Mouse (Mus musculus): ENCODE measurements around the gene Majin.

The Majin gene

DNA sequence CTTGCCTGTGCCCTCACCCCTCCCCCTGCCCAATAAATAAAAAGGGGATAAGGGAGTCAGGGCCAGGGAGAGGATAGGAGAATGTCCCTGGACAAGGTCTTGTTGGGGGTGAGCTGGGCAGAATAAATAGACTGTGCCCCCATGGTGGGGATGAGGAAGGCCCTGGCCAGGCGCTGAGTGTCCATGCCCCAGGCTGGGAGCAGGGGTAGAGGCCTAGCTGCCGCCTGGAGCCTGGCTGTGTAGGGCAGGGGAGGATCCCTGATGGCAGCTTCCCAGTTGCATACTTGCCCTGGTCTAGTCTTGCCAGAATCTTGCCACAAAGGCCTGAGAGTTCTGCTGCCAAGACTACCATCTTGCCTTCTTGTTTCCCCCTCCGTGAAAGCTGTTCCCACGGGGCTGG, 43.7 kb downstream of the Majin start:
- DNase-seq (ENCODE audit: low read depth, low spot score) = no peak

DNA sequence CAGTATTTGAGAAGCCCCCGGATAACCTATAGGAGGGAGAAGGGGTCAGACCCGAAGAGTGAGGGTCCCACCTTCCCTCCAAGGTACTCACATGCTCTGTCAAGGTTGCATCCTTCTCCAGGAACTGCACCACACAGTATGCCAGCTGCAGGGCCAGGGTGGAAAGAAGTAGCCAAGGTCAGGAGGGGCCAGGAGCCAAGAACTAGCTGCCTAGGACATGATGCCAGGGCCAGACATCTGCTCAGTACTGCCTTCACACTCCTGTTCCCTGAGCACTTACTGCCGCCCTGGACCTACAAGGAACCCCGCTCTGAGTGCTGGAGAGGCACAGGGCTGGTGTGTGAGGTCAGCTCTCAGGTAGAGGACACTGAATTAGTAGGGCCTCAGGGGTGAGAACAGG, 46.2 kb downstream of the Majin start:
- no peak for DNase-seq (ENCODE audit: low read depth, low spot score)

DNA sequence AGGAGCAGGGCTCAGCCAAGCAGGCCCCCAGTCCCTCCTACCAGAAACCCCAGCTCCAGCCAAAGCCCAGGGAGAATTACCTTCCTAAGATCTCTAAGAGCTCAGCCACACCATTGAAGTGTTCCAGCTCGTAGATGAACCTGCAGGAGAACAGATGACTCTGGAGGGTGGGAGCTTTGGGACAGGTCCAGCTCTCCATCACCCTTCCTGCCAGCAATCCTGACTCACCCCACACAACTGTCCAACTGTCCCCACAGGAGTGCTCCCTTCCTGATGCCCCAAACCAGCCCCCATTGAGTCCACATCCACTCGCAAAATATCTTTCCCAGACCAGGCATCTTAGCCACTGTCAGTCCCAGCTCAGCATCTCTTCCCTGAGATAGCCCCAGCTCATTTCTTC, 46.8 kb downstream of the Majin start:
- DNase-seq (ENCODE audit: low read depth, low spot score) = no peak

- DNase-seq (ENCODE audit: low read depth, low spot score) = no peak
Observed at GRCm38 (mm10) chr19:6233647-6234046, 49.5 kb downstream of the Majin start.

DNA sequence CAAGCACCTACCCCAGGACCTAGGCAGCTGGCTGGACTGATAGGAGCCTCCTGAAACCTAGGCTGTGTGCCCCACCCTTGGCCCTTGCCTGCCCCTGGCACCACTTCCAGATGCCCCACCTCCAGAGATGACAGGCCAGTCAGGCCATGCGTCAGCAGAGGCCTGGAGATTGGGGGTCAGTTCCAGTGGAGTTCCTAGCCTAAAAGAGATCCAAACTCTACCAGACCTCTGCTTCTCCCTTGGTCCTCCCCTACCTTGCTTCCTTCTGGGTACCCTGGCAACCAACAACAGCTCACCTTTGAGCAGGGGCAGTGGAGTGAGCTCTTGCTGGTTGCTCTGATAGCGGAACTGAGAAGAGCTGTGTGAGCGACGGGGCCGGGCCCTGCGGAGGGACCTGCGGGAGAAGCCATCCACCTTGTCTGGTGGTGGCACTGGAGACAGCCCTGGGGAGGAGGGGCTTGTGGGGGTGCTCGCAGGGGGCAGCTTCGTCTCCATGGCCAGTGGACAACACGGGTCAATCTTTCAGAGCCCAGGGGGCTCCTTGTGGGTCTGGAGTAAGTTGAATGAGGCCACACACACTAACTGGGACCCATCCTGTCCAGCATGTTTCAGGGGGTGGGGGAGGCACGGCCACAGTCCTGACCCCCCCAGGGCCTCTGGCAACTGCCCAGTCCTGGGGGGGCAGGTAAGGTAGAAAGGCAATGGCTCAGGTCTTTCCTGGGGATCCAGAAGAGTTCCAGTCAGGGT, 50.3 kb downstream of the Majin start:
- DNase-seq (ENCODE audit: low read depth, low spot score) = no peak

- peak; percentile 92 for DNase-seq (ENCODE audit: low read depth, low spot score)
Observed at GRCm38 (mm10) chr19:6235084-6236052, 51.2 kb downstream of the Majin start, which contains the start of gene Ppp2r5b. Gene Ppp2r5b (minus strand): TSS chr19:6235872.

DNA sequence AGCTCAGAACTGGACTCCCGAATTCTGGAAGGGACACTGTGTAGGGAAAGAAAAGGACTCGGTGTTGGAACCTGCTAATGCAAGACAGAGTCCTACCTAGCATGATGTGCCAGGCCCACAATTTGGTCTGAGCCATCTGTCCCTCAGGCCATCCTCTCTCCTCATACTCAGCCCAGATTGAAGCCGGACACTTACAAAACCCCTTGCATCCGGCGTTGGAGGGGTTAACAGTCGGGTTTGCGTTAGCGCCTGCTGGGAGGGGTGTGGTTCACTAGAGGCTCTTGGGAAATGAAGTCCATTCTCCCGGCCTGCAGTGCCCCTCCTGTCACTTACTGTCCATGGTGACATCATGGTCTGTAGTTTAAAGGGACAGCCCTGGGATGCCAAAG, 51.9 kb downstream of the Majin start:
- DNase-seq (ENCODE audit: low read depth, low spot score) = peak; percentile 94

GRCm38 (mm10) chr19:6236842-6237241, 52.7 kb downstream of the Majin start:
- no peak for DNase-seq (ENCODE audit: low read depth, low spot score)

GRCm38 (mm10) chr19:6238740-6239139, 54.6 kb downstream of the Majin start:
- DNase-seq (ENCODE audit: low read depth, low spot score) = no peak

GRCm38 (mm10) chr19:6240136-6240535, 55.9 kb downstream of the Majin start:
- DNase-seq (ENCODE audit: low read depth, low spot score) = no peak

GRCm38 (mm10) chr19:6240725-6241124, 56.5 kb downstream of the Majin start:
- no peak for DNase-seq (ENCODE audit: low read depth, low spot score)

DNA sequence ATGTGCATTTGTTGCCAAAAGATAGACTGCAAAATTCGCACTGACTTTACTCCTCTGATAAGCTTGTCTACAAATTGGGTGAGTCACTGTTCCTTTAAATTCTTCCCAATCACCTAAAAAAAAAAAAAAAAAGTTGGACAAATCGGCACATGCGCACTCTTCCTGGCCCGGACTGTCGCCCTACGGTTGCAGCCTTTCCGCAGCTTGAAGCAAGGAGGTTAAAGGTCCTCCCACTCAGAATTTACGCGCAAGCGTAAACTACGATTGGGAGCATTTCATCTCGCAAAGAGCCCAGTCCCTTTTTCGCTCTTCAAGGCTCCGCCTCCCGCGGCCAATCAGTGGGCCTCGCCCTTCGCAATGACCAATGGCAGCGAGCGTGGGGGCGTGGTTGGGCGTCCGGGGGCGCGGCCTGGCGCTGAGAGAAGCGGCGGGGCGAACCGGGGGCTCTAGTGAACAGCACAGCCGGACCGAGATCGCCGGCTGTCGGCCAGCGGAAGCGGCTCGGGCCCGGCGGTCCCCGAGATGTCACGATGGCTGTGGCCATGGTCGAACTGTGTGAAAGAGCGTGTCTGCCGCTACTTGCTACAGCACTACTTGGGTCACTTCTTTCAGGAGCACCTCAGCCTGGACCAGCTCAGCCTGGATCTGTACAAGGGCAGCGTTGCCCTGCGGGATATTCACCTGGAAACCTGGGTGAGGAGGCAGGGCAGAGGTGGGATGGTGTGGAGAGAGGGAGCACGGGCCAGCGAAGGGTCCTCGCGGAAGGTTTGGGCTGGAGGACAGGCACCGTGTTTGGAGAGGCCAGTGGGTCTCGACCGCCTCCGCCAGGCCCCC, 57.3 kb downstream of the Majin start, which contains the start of gene Atg2a:
TSS of gene Atg2a (plus strand) at position 395 of the 834 bp plus-strand sequence.
- DNase-seq (ENCODE audit: low read depth, low spot score) = peak; percentile 100

DNA sequence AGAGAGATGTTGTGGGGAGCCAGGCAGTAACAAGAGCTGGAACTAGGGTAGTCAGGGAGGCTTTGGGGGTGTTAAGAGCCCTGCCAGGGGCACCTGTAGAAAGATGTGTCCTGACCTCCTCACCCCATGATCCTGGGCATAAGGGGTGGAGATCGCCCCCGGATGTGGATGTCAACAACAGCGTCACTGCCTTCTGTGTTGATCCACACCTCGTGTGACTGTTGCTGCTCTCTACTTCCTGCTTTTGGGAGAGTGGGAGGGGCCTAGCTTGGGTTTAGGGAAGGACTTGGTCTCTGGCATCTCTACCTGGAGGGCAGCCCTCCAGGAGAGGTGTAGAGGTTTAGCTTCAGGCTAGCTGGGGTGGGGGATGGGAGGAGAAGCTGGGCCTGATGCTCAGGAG, 58.1 kb downstream of the Majin start:
- DNase-seq (ENCODE audit: low read depth, low spot score) = peak; percentile 31

DNA sequence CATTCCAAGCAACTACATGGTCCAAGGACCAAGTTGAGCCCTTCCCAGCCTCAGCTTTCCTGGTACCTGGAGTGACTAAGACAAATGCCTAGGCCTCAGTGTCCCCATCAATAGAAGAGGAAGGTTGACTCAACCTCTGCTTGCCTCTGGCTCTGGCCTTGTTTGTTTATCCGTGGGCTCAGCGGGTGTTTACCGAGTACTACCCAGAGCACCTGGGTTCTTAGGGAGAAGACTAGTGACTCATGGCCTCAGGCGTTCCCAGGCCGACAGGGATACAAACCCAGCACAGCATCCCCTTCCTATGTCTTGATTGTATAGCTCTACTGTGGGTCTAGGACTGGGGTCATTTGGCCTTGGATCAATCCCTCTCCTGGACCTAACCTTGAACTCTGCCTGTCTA, 59.0 kb downstream of the Majin start:
- no peak for DNase-seq (ENCODE audit: low read depth, low spot score)

- no peak for DNase-seq (ENCODE audit: low read depth, low spot score)
Observed at GRCm38 (mm10) chr19:6245806-6246205, 61.6 kb downstream of the Majin start.

DNA sequence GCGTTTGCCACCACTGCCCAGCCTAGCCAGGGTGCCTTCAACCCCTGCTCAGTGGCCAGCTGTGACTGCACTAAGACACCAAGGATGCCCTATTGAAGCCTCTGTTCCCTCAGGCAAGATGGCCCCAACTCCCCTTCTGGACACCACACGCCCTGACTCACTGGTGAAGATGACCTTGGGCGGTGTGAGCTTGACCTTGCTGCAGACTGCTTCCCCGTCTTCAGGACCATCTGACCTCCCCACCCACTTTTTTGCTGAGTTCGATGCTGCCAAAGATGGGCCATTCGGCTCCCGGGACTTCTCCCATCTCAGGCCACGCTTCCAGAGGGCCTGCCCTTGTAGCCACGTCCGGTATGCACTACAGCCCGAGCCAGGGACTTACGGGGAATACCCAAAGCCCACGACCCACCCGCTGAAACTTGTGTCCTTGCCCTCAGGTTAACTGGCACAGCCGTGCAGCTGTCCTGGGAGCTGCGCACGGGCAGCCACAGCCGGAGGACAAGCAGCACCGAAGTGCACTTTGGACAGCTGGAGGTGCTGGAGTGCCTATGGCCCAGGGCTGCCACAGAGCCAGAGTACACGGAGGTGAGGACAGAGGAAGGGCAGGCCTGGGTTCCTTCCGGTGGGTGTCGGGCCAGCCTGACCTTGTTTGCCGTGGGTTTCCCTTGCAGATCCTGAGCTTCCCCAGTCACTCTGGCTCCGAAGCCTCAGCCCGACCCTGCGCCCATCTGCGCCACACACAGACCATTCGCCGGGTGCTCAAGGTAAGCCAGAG, 63.5 kb downstream of the Majin start:
- no peak for DNase-seq (ENCODE audit: low read depth, low spot score)

DNA sequence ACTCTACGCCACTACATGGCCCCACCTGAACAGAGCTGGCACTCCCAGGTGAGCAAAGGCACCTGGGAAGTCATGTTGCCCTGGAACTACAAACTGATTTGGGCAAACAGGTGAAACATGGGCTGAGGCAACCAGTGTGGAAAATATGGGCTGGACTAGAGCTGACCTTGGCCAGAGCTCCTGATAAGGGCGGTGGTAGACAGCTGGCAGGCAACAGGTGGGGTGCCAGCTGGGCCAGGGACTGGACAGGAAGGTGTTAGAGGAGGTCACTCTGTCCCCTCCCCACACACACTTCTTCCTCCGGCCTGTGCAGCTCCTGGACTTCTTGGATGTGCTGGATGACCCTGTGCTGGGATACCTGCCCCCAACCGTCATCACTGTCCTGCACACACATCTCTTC, 68.8 kb downstream of the Majin start:
- DNase-seq (ENCODE audit: low read depth, low spot score) = no peak

DNA sequence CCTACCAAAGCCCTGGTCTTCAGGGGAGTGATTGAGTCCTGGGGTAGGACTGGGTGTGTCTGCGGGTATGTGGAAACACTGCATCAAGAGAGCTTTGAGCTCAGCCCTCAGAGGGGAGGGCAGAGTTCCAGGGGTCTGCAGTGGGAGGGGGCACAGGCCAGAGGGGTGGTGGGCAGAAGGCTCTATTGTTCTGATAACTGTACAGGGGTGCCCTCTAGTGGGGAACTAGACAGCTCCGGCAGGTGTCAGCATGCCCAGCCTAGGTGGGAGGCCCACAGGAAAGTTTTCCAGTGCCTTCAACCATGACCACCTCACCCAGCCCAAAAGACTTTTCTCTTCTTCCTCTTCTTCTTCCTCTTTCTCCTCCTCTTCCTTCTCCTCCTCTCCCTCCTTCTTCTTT, 76.2 kb downstream of the Majin start:
- DNase-seq (ENCODE audit: low read depth, low spot score) = no peak

- no peak for DNase-seq (ENCODE audit: low read depth, low spot score)
Observed at GRCm38 (mm10) chr19:6260946-6261345, 76.8 kb downstream of the Majin start.

GRCm38 (mm10) chr19:6261379-6261778, 77.2 kb downstream of the Majin start:
- no peak for DNase-seq (ENCODE audit: low read depth, low spot score)

DNA sequence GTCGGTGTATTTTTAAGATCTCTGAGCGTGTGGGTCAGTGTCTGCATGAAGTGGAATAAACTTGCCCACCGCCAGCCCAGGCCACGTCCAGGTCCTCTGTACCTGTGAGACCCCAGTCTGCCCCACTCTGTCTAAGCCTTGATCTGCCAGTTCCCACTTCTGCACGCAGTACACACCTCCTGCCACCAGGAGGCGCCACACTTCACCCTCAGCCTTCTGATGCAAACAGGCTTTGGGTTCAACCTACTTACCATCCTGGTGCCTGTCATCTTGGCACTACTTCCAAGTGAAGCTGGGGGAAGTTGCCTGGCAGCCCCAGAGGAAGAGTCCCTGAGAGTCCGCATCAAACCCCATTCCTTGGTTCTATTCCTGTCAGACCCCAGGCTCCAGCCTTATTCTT, 78.0 kb downstream of the Majin start:
- DNase-seq (ENCODE audit: low read depth, low spot score) = peak; percentile 77

Measured in mesoderm, embryonic 11.5 days (tissue).